Mouse (Mus musculus) urinary bladder, adult 18-20 months (tissue): ENCODE results near the gene Gm43552.
"Not testable (repeated sequence)": the region's sequence is repeated elsewhere in the genome, so short reads cannot be mapped to it uniquely, and the experiment has no call there.

Experiments
- DNase-seq, 2 experiments: peaks; one replicate each; pipeline ENCODE4 v3.0.0; 2022; ENCODE audit warnings: low spot score in 2 of 2, mixed read lengths in 2 of 2

Gm43552 gene

GRCm38 (mm10) chr5:65491767-65492715 lies 592 bp downstream of the Gm43552 start:
- DNase-seq: peak; percentile 57 to 66

- DNase-seq: no peak
Measured at GRCm38 (mm10) chr5:65489830-65490229, 2.8 kb downstream of the Gm43552 start.

GRCm38 (mm10) chr5:65488725-65489124 lies 3.9 kb downstream of the Gm43552 start:
- no peak for DNase-seq

- no peak for DNase-seq
Measured at GRCm38 (mm10) chr5:65487381-65487780, 5.3 kb downstream of the Gm43552 start.

GRCm38 (mm10) chr5:65486514-65486913 lies 6.1 kb downstream of the Gm43552 start:
- DNase-seq: no peak

- DNase-seq: no peak
Measured at GRCm38 (mm10) chr5:65482996-65483395, 9.6 kb downstream of the Gm43552 start.

- DNase-seq: no peak
Measured at GRCm38 (mm10) chr5:65480511-65480910, 12.1 kb downstream of the Gm43552 start.

- peak in 1 of 2 experiments; percentile 62 for DNase-seq
Measured at GRCm38 (mm10) chr5:65479681-65480445, 12.8 kb downstream of the Gm43552 start.

GRCm38 (mm10) chr5:65478224-65478623 lies 14.4 kb downstream of the Gm43552 start:
- no peak for DNase-seq

- not testable (repeated sequence) for DNase-seq
Measured at GRCm38 (mm10) chr5:65476739-65477138, 15.9 kb downstream of the Gm43552 start.

- no peak for DNase-seq
Measured at GRCm38 (mm10) chr5:65475806-65476205, 16.8 kb downstream of the Gm43552 start.

GRCm38 (mm10) chr5:65469766-65470165 lies 22.9 kb downstream of the Gm43552 start:
- no peak for DNase-seq

- no peak for DNase-seq
Measured at GRCm38 (mm10) chr5:65466911-65467310, 25.7 kb downstream of the Gm43552 start.

- DNase-seq: no peak
Measured at GRCm38 (mm10) chr5:65460361-65460760, 32.3 kb downstream of the Gm43552 start.

GRCm38 (mm10) chr5:65459454-65459853 lies 33.2 kb downstream of the Gm43552 start:
- DNase-seq: no peak

GRCm38 (mm10) chr5:65457846-65458245 lies 34.8 kb downstream of the Gm43552 start:
- DNase-seq: peak in 1 of 2 experiments; percentile 49

GRCm38 (mm10) chr5:65457086-65457827 lies 35.4 kb downstream of the Gm43552 start:
- peak in 1 of 2 experiments; percentile 35 for DNase-seq

- DNase-seq: peak in 1 of 2 experiments; percentile 76
Measured at GRCm38 (mm10) chr5:65454771-65455170, 37.9 kb downstream of the Gm43552 start.

GRCm38 (mm10) chr5:65448941-65449340 lies 43.7 kb downstream of the Gm43552 start:
- no peak for DNase-seq

GRCm38 (mm10) chr5:65447826-65448225 lies 44.8 kb downstream of the Gm43552 start:
- DNase-seq: no peak

- DNase-seq: no peak
Measured at GRCm38 (mm10) chr5:65446756-65447155, 45.9 kb downstream of the Gm43552 start.

- no peak for DNase-seq
Measured at GRCm38 (mm10) chr5:65444981-65445380, 47.7 kb downstream of the Gm43552 start.
